Mouse (Mus musculus) embryonic facial prominence, embryonic 11.5 days (tissue): Measurements from ENCODE around the gene Acbd4. TPM values are rescaled to one million over a fixed set of nuclear protein-coding genes. Genes with fewer than 3 reads are reported as not detected.

Source experiments
- ATAC-seq: fragments of 200-750 bp; cut with Nextera tagmentation; replicated peaks from 2 replicates; pipeline ENCODE4 v1.8.0; 2017; ENCODE audit warnings: low read depth; ENCODE audit not compliant: insufficient number of reproducible peaks, low FRiP score, low TSS enrichment
- DNase-seq: peaks from one replicate; pipeline ENCODE4 v3.0.0-alpha.2; 2015; ENCODE audit warnings: low spot score
- H3K27ac ChIP-seq: fragments of 300-500 bp; sonication (generic); replicated peaks from 2 replicates; pipeline ENCODE4 v1.5.1; 2014; ENCODE audit warnings: mild to moderate bottlenecking, low read depth, low read length, control low read depth
- H3K27me3 ChIP-seq: fragments of 300-500 bp; sonication (generic); 2 replicates; pipeline ENCODE4 v1.6.1; 2014; ENCODE audit warnings: mild to moderate bottlenecking, low read length, moderate library complexity, mixed read lengths; ENCODE audit not compliant: control insufficient read depth, insufficient read depth
- H3K36me3 ChIP-seq: fragments of 300-500 bp; sonication (generic); replicated peaks from 2 replicates; pipeline ENCODE4 v1.6.1; 2014; ENCODE audit warnings: low read depth, mild to moderate bottlenecking, low read length, moderate library complexity, mixed read lengths; ENCODE audit not compliant: control insufficient read depth, insufficient read depth
- H3K4me1 ChIP-seq: fragments of 300-500 bp; sonication (generic); 2 replicates; pipeline ENCODE4 v1.6.1; 2014; ENCODE audit warnings: low read length, mixed read lengths; ENCODE audit not compliant: control insufficient read depth, insufficient read depth
- H3K4me2 ChIP-seq: fragments of 300-500 bp; sonication (generic); 2 replicates; pipeline ENCODE4 v1.6.1; 2014; ENCODE audit warnings: low read depth, mild to moderate bottlenecking, control low read depth, low read length, moderate library complexity
- H3K4me3 ChIP-seq: fragments of 300-500 bp; sonication (generic); 2 replicates; pipeline ENCODE4 v1.5.1; 2014; ENCODE audit warnings: low read depth, low read length, control low read depth
- H3K9ac ChIP-seq: fragments of 300-500 bp; sonication (generic); replicated peaks from 2 replicates; pipeline ENCODE4 v1.6.1; 2014; ENCODE audit warnings: mild to moderate bottlenecking, control low read depth, low read length
- H3K9me3 ChIP-seq: fragments of 300-500 bp; sonication (generic); replicated peaks from 2 replicates; pipeline ENCODE4 v1.6.1; 2016; ENCODE audit warnings: mild to moderate bottlenecking, low read length, inconsistent platforms, mixed read lengths; ENCODE audit not compliant: control insufficient read depth
- WGBS: fragments of 180-500 bp; shearing (Covaris S2); extraction: QIAGEN DNeasy Blood & Tissue Kit; methylation state at CpG from one replicate; pipeline ENCODE4 v1.1.7; 2014; 5-methylcytosine and 5-hydroxymethylcytosine counted together
- polyA plus RNA-seq: library from polyadenylated mRNA; unstranded; fragments of >200 nt; fragmentation: Nextera tagmentation; extraction: Ambion mirVana; gene quantifications from 2 replicates; pipeline ENCODE4 v1.2.1, GENCODE M21; 2014

The Acbd4 gene
- polyA plus RNA-seq, 1 experiment from 2014 or later = 7.8 TPM

GRCm38 (mm10) chr11:103067051-103067361 is 34.5 kb upstream of the Acbd4 start:
- ATAC-seq = no peak

GRCm38 (mm10) chr11:103067457-103068001 is 34.0 kb upstream of the Acbd4 start:
- ATAC-seq (no peak), DNase-seq (no peak)
- 73% methylated on average over 8 of the region's 8 CpGs for WGBS
- Histone ChIP-seq H3K27me3 (no peaks in the 10 kb centered on the region), H3K27ac (no peak overlapping the region), H3K4me1 (no peaks in the 10 kb centered on the region), H3K9ac (no peak overlapping the region), H3K4me2 (no peak overlapping the region), H3K36me3 (peaks cover 21% of the 10 kb centered on the region), H3K4me3 (no peak overlapping the region), H3K9me3 (no peaks in the 10 kb centered on the region)

More at GRCm38 (mm10) chr11:103067051-103067361, 34.5 kb upstream of the Acbd4 start:
- no peaks in the 10 kb centered on the region for H3K4me1 ChIP-seq
- no peak overlapping the region for H3K4me2 ChIP-seq
- no peak overlapping the region for H3K9ac ChIP-seq
- DNase-seq = no peak
- H3K27me3 ChIP-seq = no peaks in the 10 kb centered on the region
- no peak overlapping the region for H3K27ac ChIP-seq
- WGBS = 94% methylated on average over 6 of the region's 6 CpGs
- H3K36me3 ChIP-seq = peaks cover 21% of the 10 kb centered on the region
- no peak overlapping the region for H3K4me3 ChIP-seq
- H3K9me3 ChIP-seq = no peaks in the 10 kb centered on the region

DNA sequence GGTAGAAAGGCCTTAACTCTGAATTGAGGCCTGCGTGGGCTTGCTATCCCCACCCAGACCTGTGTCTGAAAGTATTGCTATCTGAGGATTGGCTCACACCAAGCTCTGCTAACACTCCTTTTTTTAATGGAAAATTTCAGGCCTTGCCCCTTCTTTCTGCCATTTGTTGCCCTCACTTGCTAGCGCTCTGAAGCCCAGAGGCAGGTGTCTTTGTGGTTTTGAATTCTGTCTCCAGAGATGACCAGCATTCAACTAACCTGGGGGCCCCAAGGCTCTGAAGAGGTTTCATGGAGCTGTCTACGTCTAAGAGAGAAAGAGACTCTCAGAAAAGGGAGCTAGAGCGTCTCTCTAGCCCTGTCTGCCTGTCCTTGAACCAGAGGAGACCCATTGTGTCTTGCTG is 33.2 kb upstream of the Acbd4 start:
- no peak overlapping the region for H3K4me3 ChIP-seq
- H3K4me1 ChIP-seq = no peaks in the 10 kb centered on the region
- DNase-seq (no peak), ATAC-seq (no peak)
- 87% methylated on average over 4 of the region's 4 CpGs for WGBS
- H3K9ac ChIP-seq = no peak overlapping the region
- H3K27me3 ChIP-seq = no peaks in the 10 kb centered on the region
- no peak overlapping the region for H3K4me2 ChIP-seq
- no peak overlapping the region for H3K27ac ChIP-seq
- no peaks in the 10 kb centered on the region for H3K9me3 ChIP-seq
- H3K36me3 ChIP-seq = peaks cover 17% of the 10 kb centered on the region

GRCm38 (mm10) chr11:103068884-103069283 is 32.6 kb upstream of the Acbd4 start:
- DNase-seq (no peak), ATAC-seq (no peak)
- Histone ChIP-seq H3K4me2 (no peak overlapping the region), H3K36me3 (peaks cover 16% of the 10 kb centered on the region), H3K27me3 (no peaks in the 10 kb centered on the region), H3K9me3 (no peaks in the 10 kb centered on the region), H3K9ac (no peak overlapping the region), H3K4me3 (no peak overlapping the region), H3K27ac (no peak overlapping the region), H3K4me1 (no peaks in the 10 kb centered on the region)
- 95% methylated on average over 11 of the region's 11 CpGs for WGBS

- ATAC-seq (no peak), DNase-seq (no peak)
- Histone ChIP-seq H3K9ac (no peak overlapping the region), H3K36me3 (peaks cover 10% of the 10 kb centered on the region), H3K27ac (no peak overlapping the region), H3K27me3 (no peaks in the 10 kb centered on the region), H3K4me3 (no peak overlapping the region), H3K4me1 (no peaks in the 10 kb centered on the region), H3K4me2 (no peak overlapping the region), H3K9me3 (no peaks in the 10 kb centered on the region)
- WGBS = 95% methylated on average over 2 of the region's 2 CpGs
Measured at GRCm38 (mm10) chr11:103069731-103070130, 31.8 kb upstream of the Acbd4 start.

- H3K9ac ChIP-seq = no peak overlapping the region
- ATAC-seq (no peak), DNase-seq (no peak)
- no peak overlapping the region for H3K4me3 ChIP-seq
- no peaks in the 10 kb centered on the region for H3K9me3 ChIP-seq
- H3K27ac ChIP-seq = no peak overlapping the region
- H3K36me3 ChIP-seq = peaks cover 10% of the 10 kb centered on the region
- H3K4me2 ChIP-seq = no peak overlapping the region
- H3K4me1 ChIP-seq = no peaks in the 10 kb centered on the region
- 92% methylated on average over 10 of the region's 10 CpGs for WGBS
- no peaks in the 10 kb centered on the region for H3K27me3 ChIP-seq
Measured at GRCm38 (mm10) chr11:103070322-103070880, 31.1 kb upstream of the Acbd4 start.

DNA sequence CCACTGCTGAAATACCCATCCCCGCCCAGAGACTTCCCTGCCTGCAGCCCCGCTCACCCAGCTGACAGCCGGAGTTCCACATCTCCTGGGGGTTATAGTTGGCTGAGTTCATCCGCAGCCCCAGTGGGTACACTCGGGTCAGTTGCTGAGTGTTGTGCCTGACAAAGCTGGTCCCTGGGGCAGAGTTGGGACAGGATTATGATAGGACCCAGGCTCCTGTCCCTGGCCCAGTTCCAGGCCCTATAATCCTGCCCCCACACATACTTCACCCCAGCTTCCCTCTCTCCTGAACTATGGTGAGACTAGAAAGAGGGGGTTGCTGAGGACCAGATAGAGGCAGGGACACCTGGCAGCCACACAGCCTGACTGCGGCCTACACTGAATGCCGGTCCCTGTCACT is 27.8 kb upstream of the Acbd4 start:
- ATAC-seq (no peak), DNase-seq (no peak)
- no peaks in the 10 kb centered on the region for H3K4me1 ChIP-seq
- H3K27me3 ChIP-seq = peaks cover under 1% of the 10 kb centered on the region; the same call in 1 of the 2 replicates
- no peak overlapping the region for H3K4me3 ChIP-seq
- no peak overlapping the region for H3K27ac ChIP-seq
- no peaks in the 10 kb centered on the region; the same call in none of the 2 replicates for H3K36me3 ChIP-seq
- H3K9ac ChIP-seq = no peak overlapping the region
- WGBS = 85% methylated on average over 7 of the region's 7 CpGs
- no peak overlapping the region for H3K4me2 ChIP-seq
- H3K9me3 ChIP-seq = no peaks in the 10 kb centered on the region

GRCm38 (mm10) chr11:103074121-103074650 is 27.3 kb upstream of the Acbd4 start:
- DNase-seq = no peak
- Histone ChIP-seq H3K36me3 (no peaks in the 10 kb centered on the region; the same call in 1 of the 2 replicates), H3K27ac (no peak overlapping the region), H3K4me1 (no peaks in the 10 kb centered on the region), H3K9ac (no peak overlapping the region), H3K4me3 (no peak overlapping the region), H3K9me3 (no peaks in the 10 kb centered on the region), H3K27me3 (peaks cover 2% of the 10 kb centered on the region; the same call in 1 of the 2 replicates), H3K4me2 (no peak overlapping the region)
- ATAC-seq = no peak
- WGBS = 52% methylated on average over 10 of the region's 10 CpGs
